Mouse (Mus musculus) forebrain, embryonic 12.5 days (tissue): ENCODE measurements at regions not wholly inside any gene's neighbourhood (a gene's known extent, or its start where the extent isn't known, plus 50 kb on each side); places are given as distances from the start of the nearest gene placed in this dataset.

ENCODE experiments used
- ATAC-seq: fragments of 200-750 bp; cut with Nextera tagmentation; 2 replicates; pipeline ENCODE4 v1.8.0; 2017; ENCODE audit warnings: moderate TSS enrichment; ENCODE audit not compliant: low FRiP score
- H3K27ac ChIP-seq: fragments of 300-500 bp; sonication (generic); 2 replicates; pipeline ENCODE4 v1.5.1; 2016; ENCODE audit warnings: mild to moderate bottlenecking
- H3K27me3 ChIP-seq: fragments of 300-500 bp; sonication (generic); 2 replicates; pipeline ENCODE4 v1.6.1; 2016; ENCODE audit warnings: mild to moderate bottlenecking
- H3K36me3 ChIP-seq: fragments of 300-500 bp; sonication (generic); replicated peaks from 2 replicates; pipeline ENCODE4 v1.6.1; 2016; ENCODE audit warnings: mild to moderate bottlenecking
- H3K4me1 ChIP-seq: fragments of 300-500 bp; sonication (generic); 2 replicates; pipeline ENCODE4 v1.6.1; 2016
- H3K4me2 ChIP-seq: fragments of 300-500 bp; sonication (generic); 2 replicates; pipeline ENCODE4 v1.6.1; 2016; ENCODE audit warnings: mild to moderate bottlenecking, moderate library complexity
- H3K4me3 ChIP-seq: fragments of 300-500 bp; sonication (generic); replicated peaks from 2 replicates; pipeline ENCODE4 v1.5.1; 2016; ENCODE audit warnings: mild to moderate bottlenecking
- H3K9ac ChIP-seq: fragments of 300-500 bp; sonication (generic); 2 replicates; pipeline ENCODE4 v1.6.1; 2016; ENCODE audit warnings: mild to moderate bottlenecking
- H3K9me3 ChIP-seq: fragments of 300-500 bp; sonication (generic); 2 replicates; pipeline ENCODE4 v1.6.1; 2016
- WGBS: fragments of 180-500 bp; shearing (Covaris S2); methylation state at CpG from one replicate; pipeline ENCODE4 v1.1.7; 2016; 5-methylcytosine and 5-hydroxymethylcytosine counted together

DNA sequence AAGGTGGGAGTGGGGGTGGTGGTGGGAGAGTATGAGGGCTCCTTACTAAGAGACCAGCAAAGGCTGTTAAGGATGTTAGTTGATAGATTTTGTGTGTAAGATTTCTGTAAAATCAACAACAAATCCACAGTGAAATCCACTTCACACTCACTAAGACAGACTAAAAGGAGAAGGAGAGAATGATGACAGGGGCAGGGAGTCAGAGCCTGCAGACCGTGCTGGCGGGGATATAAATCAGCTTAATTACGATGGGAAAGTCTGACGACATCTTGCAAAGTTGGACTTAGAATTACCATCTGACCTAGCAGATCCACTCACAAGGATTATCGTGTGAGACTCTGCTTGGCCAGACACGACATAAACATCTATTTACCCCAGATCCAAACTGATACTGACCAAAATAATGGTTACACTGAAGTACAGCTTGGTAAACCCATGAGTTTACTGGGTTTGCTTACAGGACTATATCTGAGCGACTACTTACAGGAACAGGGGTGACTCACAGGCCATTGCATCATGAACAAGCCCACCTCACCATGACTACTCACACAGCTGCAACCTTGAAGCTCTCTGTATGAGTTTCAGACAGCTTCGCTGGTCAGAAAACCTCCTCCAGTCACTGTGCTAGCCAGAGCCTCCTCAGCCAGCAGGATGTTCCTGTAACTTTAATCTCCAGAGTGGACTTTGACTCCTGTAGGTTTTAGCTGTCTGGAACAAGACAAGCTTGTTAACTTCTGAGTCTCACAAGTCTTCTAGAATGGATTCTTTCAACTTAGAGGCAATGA, 50.5 kb upstream of the Ednra start:
- H3K27ac ChIP-seq: no peak overlapping the region
- H3K36me3 ChIP-seq: no peaks in the 10 kb centered on the region
- no peak overlapping the region for H3K4me3 ChIP-seq
- no peak overlapping the region for H3K9ac ChIP-seq
- WGBS: 93% methylated on average over 8 of the region's 8 CpGs
- no peaks in the 10 kb centered on the region for H3K27me3 ChIP-seq
- H3K4me1 ChIP-seq: peaks cover 4% of the 10 kb centered on the region; the same call in 1 of the 2 replicates
- ATAC-seq: no peak
- no peak overlapping the region for H3K4me2 ChIP-seq
- H3K9me3 ChIP-seq: no peaks in the 10 kb centered on the region

DNA sequence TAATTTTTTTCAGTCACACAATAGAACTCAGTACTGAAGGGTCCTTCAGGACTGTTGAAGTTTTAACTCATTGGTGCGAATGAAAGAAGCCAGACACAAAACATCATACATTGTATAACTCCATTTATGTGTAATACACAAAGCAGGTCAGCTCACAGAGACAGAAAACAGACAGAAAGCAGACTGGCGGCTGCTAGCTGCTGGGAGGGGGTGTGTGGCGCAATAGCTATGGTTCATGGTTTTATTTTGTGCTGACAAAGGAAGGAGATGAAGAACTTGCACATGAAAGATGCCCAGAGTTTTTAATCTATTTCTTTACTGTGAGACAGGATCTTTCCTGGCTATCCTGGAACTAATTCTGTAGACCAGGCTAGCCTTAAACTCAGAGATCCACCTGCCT, 51.3 kb upstream of the Ednra start:
- Histone ChIP-seq H3K4me3 (no peak overlapping the region), H3K27ac (no peak overlapping the region), H3K9me3 (no peaks in the 10 kb centered on the region), H3K4me1 (peaks cover 4% of the 10 kb centered on the region; the same call in 1 of the 2 replicates), H3K4me2 (no peak overlapping the region), H3K9ac (no peak overlapping the region), H3K36me3 (no peaks in the 10 kb centered on the region), H3K27me3 (no peaks in the 10 kb centered on the region)
- 91% methylated on average over 3 of the region's 3 CpGs for WGBS
- no peak for ATAC-seq

- H3K4me3 ChIP-seq: no peak overlapping the region
- H3K9me3 ChIP-seq: no peaks in the 10 kb centered on the region
- no peaks in the 10 kb centered on the region for H3K36me3 ChIP-seq
- H3K27ac ChIP-seq: no peak overlapping the region
- no peaks in the 10 kb centered on the region for H3K4me1 ChIP-seq
- no peak overlapping the region for H3K9ac ChIP-seq
- H3K4me2 ChIP-seq: no peak overlapping the region
- WGBS: 88% methylated on average over 5 of the region's 5 CpGs
- H3K27me3 ChIP-seq: no peaks in the 10 kb centered on the region
- no peak for ATAC-seq
Observed at GRCm38 (mm10) chr8:77777597-77777996, 53.3 kb upstream of the Ednra start.

- H3K36me3 ChIP-seq: no peaks in the 10 kb centered on the region
- WGBS: 87% methylated on average over 4 of the region's 4 CpGs
- H3K9me3 ChIP-seq: no peaks in the 10 kb centered on the region
- no peak for ATAC-seq
- no peak overlapping the region for H3K27ac ChIP-seq
- H3K9ac ChIP-seq: no peak overlapping the region
- no peaks in the 10 kb centered on the region for H3K27me3 ChIP-seq
- H3K4me3 ChIP-seq: no peak overlapping the region
- no peaks in the 10 kb centered on the region for H3K4me1 ChIP-seq
- no peak overlapping the region for H3K4me2 ChIP-seq
Observed at GRCm38 (mm10) chr8:77785676-77786255, 61.5 kb upstream of the Ednra start.

DNA sequence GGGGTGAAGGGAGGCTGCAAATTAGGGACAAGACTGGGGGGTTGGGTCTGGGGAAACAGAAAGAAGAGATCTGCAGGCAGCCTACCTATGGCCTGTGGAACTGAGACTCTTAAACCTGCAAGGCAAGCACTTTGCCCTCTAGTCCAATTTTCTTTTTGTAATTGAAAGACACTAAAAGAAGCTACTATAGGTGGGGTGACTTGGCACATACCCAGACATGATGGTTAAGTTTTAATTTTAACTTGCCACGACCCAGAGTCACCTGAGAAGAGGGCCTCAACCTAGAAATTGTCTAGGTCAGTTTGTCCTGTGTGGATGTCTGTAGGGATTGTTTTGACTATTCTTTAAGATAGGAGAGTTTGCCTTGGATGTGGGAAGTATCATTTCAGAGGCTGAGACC, 70.6 kb upstream of the Ednra start:
- no peak overlapping the region for H3K4me3 ChIP-seq
- H3K36me3 ChIP-seq: no peaks in the 10 kb centered on the region
- H3K9me3 ChIP-seq: no peaks in the 10 kb centered on the region
- ATAC-seq: no peak
- no peak overlapping the region for H3K27ac ChIP-seq
- H3K4me2 ChIP-seq: no peak overlapping the region
- H3K27me3 ChIP-seq: no peaks in the 10 kb centered on the region
- no peaks in the 10 kb centered on the region for H3K4me1 ChIP-seq
- WGBS: 70% methylated on average over 1 of the region's 1 CpGs
- H3K9ac ChIP-seq: no peak overlapping the region

GRCm38 (mm10) chr8:77803147-77803903, 79.1 kb upstream of the Ednra start:
- H3K27ac ChIP-seq: no peak overlapping the region
- no peaks in the 10 kb centered on the region for H3K27me3 ChIP-seq
- 82% methylated on average over 9 of the region's 9 CpGs for WGBS
- H3K9me3 ChIP-seq: no peaks in the 10 kb centered on the region
- H3K4me3 ChIP-seq: no peak overlapping the region
- H3K4me2 ChIP-seq: no peak overlapping the region
- H3K36me3 ChIP-seq: no peaks in the 10 kb centered on the region
- no peaks in the 10 kb centered on the region for H3K4me1 ChIP-seq
- no peak for ATAC-seq
- H3K9ac ChIP-seq: no peak overlapping the region

DNA sequence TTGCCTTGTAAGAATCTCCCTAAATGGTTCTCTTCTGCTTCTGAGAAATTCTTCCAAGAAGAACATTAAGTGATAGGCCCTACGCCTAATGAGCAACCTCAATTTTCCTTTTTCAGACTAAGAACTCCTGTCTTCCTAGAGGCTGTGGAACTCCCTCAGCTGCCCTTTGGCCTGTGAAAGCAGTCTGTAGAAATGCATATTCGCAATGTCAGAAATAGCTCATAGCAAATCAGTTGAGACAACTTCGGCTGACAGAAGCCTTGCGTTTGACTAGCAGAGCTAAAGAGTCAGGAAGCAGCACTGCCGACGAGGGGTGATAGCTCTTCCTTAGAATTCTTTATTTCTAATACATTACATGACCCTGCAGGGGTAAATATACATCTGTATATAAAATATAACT, 80.3 kb upstream of the Ednra start:
- Histone ChIP-seq H3K9me3 (no peaks in the 10 kb centered on the region), H3K4me2 (no peak overlapping the region), H3K4me3 (no peak overlapping the region), H3K4me1 (no peaks in the 10 kb centered on the region), H3K9ac (no peak overlapping the region), H3K27ac (no peak overlapping the region), H3K36me3 (no peaks in the 10 kb centered on the region), H3K27me3 (no peaks in the 10 kb centered on the region)
- no peak for ATAC-seq
- 92% methylated on average over 6 of the region's 6 CpGs for WGBS

DNA sequence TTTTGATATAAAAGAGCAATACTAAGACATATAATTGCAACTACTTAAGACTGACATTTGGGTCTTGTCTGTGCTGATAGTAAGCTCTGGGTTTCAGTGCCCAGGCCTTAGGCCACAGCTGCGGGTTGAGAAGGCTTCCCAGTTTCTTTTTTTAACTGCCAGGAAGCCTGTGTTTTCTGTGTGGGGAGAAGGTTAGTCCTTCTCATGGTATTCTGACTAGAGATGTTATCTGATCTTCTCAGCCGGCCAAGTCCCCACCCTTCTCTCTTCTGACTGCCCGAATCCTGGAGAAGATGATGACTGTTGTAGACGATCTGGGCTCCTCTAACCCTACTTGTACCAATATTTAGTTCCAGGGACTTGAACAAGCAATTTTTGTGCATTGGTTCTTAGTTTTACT, 80.7 kb upstream of the Ednra start:
- no peak overlapping the region for H3K9ac ChIP-seq
- H3K9me3 ChIP-seq: no peaks in the 10 kb centered on the region
- no peak overlapping the region for H3K4me3 ChIP-seq
- 82% methylated on average over 4 of the region's 4 CpGs for whole genome bisulfite sequencing
- no peak overlapping the region for H3K4me2 ChIP-seq
- no peaks in the 10 kb centered on the region for H3K27me3 ChIP-seq
- ATAC-seq: no peak
- H3K27ac ChIP-seq: no peak overlapping the region
- no peaks in the 10 kb centered on the region for H3K4me1 ChIP-seq
- no peaks in the 10 kb centered on the region for H3K36me3 ChIP-seq

GRCm38 (mm10) chr8:77805657-77806056, 81.4 kb upstream of the Ednra start:
- Histone ChIP-seq H3K4me2 (no peak overlapping the region), H3K27me3 (no peaks in the 10 kb centered on the region), H3K36me3 (no peaks in the 10 kb centered on the region), H3K4me3 (no peak overlapping the region), H3K4me1 (no peaks in the 10 kb centered on the region), H3K9me3 (no peaks in the 10 kb centered on the region), H3K27ac (no peak overlapping the region), H3K9ac (no peak overlapping the region)
- WGBS: 80% methylated on average over 6 of the region's 6 CpGs
- no peak for ATAC-seq

DNA sequence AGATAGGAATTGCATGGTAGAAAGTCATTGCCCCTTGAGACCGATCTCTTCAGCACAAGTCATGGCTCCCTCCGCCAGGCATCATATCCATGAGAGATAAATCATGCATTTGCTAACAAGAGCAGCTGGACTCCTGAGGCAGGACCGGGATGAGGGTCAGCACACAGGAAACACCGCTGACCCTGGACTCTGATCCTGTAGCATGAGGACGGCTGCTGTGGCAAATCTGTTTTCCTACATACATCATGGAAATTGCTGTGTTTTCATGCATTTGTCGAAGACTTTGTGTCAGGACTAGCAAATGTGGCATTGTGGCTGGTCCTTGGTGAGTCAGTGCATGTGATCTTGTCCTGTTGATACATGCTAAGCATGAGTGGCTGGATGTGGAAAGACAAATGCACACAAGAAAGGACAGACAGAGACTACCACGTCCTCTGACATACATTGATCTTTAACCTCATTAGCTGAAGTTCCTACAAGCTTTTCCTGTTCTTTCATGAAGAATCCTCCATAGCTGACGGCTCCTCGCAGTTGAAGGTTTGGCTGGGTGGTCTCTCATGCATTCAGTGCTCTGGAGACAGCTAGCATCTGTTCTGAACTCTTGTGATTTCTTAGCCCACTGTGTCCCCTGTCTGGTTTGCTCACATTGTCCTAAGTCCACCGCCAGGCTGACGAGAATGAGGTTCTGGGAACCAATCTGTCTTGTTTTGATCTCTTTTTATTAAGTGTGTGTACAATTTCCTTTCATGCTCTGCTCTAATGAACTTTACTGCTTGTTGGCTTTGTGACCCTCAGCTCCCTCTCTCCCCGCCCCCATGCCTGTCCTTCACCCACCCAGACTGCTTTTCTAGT, 90.8 kb upstream of the Ednra start:
- no peak overlapping the region for H3K4me2 ChIP-seq
- no peak overlapping the region for H3K9ac ChIP-seq
- H3K36me3 ChIP-seq: no peaks in the 10 kb centered on the region
- no peak for ATAC-seq
- no peaks in the 10 kb centered on the region for H3K27me3 ChIP-seq
- no peak overlapping the region for H3K27ac ChIP-seq
- H3K9me3 ChIP-seq: no peaks in the 10 kb centered on the region
- H3K4me3 ChIP-seq: no peak overlapping the region
- H3K4me1 ChIP-seq: peaks cover 7% of the 10 kb centered on the region
- 61% methylated on average over 12 of the region's 12 CpGs for WGBS

GRCm38 (mm10) chr8:77815648-77815971, 91.3 kb upstream of the Ednra start:
- ATAC-seq: no peak
- Histone ChIP-seq H3K9me3 (no peaks in the 10 kb centered on the region), H3K4me3 (no peak overlapping the region), H3K4me2 (no peak overlapping the region), H3K27me3 (no peaks in the 10 kb centered on the region), H3K36me3 (no peaks in the 10 kb centered on the region), H3K4me1 (peaks cover 7% of the 10 kb centered on the region), H3K27ac (no peak overlapping the region), H3K9ac (no peak overlapping the region)
- WGBS: 70% methylated on average over 7 of the region's 7 CpGs

DNA sequence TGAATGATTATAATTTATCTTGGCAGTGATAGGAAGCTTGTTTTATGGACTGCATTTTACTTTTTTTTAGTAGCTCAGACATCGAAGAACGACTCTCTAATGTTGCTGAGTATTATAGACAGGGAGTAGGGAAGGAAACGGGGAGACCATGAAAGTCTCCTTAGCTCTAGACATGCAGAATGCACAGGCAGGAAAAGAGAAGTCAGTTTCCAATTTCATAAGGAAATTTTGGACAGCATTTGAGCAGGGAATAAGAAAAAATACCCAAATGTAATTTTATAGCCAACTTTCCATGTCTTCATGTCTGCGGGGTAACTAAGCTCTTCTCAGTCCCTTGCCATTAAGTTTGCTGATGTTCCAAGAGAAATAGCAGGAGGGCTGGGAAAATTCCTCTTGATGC, 92.0 kb upstream of the Ednra start:
- Histone ChIP-seq H3K9ac (no peak overlapping the region), H3K27me3 (no peaks in the 10 kb centered on the region), H3K4me1 (peaks cover 7% of the 10 kb centered on the region), H3K9me3 (no peaks in the 10 kb centered on the region), H3K4me3 (no peak overlapping the region), H3K4me2 (no peak overlapping the region), H3K36me3 (no peaks in the 10 kb centered on the region), H3K27ac (no peak overlapping the region)
- 91% methylated on average over 4 of the region's 4 CpGs for WGBS
- ATAC-seq: no peak
